Mouse (Mus musculus) cerebellum, adult 18-20 months (tissue): ENCODE measurements around the gene Ear2.
"Not testable (repeated sequence)": the region's sequence is repeated elsewhere in the genome, so short reads cannot be mapped to it uniquely, and the experiment has no call there.

Source experiments
- DNase-seq, 2 experiments: peaks; one replicate each; pipeline ENCODE4 v3.0.0; 2021

Gene Ear2

DNA sequence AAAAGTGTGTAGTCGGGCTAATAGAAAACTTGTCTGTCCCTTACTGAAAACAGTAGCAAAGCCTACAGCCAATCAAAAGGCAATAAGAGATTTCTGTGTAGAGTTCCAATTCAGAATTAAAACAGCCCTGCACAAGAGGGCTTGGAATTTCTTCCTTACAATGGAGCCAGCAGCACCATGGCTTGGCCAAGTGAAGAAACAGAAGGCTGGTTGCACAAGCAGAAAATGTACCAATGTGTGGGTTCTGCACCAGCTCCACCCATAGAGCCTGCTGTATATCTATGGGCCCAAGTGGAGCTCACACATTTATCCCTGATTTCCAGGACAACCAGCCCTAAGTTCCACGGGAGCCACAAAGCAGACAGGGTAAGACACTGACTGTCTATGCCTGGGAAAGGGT, at the start of gene Ear2:
TSS of gene Ear2 (plus strand) at position 301 of the 400 bp plus-strand sequence.
- not testable (repeated sequence) for DNase-seq

DNA sequence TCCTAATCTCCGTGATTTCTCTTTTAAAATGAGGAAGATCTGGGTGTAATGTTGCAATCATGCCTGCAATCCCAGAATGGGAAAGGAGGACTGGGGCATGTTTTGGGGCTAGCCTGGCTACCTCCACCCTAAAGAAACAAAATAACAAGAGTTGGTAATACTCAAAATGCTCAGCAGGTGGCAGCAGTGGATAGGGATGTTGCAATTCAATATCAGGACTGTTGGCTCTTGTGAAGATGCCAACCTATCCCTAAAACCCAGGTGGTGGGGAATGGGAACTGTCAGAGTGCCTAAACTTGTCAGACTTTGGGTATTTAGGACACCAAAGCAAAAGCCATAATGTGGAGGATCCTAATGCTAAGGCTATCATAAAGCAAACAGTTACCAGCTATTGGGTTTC, 34.6 kb upstream of the Ear2 start:
- not testable (repeated sequence) for DNase-seq

GRCm38 (mm10) chr14:44070595-44070994, 31.9 kb upstream of the Ear2 start:
- not testable (repeated sequence) for DNase-seq

DNA sequence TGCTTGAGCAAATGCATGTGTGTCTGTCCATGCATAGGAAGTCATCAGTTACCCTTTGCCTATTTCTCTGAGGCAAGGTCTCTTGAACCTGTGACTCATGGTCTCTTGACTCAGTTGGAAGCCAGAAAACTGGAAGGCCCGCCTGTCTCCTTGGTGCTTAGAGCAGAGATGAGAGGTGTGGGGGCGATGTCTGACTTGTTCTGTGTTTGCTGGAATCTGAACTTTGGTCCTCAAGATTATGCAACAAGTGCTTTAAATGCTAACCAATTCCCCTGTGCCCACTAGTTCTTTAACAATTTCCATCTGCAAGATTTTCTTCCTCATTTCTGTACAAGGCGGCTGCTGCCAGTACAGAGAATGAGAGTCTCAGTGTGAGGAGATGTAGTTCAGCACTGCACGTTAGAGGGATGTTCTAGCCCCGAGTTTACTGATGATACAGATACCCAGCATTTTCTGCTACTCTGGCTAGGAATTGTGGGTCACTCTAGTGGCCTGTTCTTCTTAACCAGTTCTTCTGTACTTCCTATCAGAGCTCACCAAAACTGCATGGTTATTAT, 24.6 kb upstream of the Ear2 start:
- DNase-seq = not testable (repeated sequence)

GRCm38 (mm10) chr14:44086588-44086987, 15.9 kb upstream of the Ear2 start:
- not testable (repeated sequence) for DNase-seq

DNA sequence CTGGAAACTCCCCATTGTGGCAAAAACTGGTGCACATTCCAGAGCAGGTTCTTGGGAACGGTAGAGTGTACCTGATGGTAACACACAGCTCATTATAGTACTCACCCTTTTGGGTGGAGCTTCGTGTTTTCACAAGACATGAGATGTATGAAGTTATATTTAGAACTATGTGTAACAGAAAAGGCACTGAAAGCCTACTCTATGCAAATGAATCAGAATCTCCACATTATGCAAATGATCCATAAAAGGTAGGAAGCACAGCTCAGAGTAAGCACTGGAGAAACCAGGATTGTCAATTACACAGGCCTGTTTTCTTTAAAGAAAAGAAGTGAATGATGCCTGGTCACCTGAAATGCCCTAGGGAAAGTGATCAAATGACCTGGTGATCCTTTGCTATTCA, 14.9 kb upstream of the Ear2 start:
- DNase-seq = not testable (repeated sequence)

DNA sequence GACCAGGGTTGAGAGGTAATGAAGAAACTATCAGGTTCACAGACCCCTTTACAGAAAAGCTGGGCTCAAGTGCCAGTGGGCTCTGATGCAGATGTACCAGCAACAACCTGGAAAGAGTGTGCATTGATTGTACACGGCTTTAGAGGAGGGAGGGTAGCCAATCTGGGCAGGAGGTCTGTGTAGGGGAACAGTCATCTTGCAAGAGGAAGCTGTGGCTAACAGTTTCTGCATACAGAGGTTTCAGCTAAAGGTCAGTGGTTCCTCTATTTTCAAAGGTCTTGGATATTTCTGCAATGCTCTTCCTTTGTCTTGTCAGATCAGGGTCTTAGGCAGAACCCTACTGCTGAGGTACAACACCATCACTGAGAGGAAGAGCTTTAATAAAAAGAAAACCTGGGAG, 10.9 kb upstream of the Ear2 start:
- not testable (repeated sequence) for DNase-seq

GRCm38 (mm10) chr14:44094445-44094844, 8.0 kb upstream of the Ear2 start:
- not testable (repeated sequence) for DNase-seq

DNA sequence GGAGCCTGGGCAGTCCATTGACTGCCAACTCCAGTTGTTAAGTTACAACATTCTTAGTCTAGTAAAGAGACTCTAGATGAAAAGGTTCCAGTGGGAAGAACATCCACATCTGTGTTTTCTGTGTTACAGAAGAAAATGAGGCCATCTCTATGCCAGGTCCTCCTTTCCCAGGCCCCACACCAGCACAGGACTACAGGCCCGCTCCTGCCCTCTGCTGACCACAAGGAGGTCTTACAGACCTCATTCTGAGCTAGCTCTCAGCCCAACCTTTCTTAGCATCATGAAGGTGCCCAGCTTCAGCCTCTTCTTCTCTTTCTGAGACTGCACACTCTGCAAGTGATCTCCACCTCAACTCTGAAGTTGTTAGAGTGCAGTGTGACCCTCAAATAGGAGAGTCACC, 2.4 kb upstream of the Ear2 start:
- not testable (repeated sequence) for DNase-seq

DNA sequence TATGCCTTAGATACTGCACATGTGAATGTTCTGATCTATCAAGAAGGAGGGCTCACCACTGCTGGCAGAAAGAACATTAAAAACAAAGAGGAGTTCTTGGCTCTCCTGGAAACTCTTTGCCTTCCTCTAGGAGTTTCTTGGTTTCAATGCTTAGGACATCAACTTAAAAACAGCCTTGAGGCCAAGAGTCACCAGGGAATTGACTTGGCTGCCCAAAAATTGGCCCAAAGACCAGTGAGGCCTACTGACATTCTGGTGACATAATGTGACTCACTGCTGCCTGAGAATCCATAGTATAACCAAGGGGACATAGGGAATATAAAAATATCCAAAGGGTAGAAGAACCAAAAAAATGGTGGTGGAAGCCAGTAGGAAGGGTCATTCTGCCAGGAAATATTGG, 8.5 kb downstream of the Ear2 start:
- no peak for DNase-seq

DNA sequence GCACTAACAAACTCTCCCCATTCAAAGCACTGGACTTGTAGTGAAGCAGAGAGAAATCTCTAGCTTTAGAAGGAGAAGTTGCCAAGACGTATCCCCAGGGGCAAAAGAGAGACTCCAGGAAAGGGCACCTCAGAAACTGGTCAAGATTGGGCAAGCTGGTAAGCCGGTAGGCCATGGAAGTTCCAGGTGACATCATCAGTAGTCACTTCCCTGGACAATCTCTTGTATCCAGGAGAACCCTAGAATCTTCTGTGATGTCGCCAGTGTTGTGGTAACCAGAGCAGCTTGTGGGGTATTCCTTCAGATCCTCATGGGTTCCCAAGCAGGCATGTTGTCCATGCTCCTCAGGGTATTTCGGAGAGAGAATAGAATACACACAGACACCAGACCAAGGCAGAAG, 21.1 kb downstream of the Ear2 start, which contains the start of gene Gm3327:
TSS of gene Gm3327 (plus strand) at position 301 of the 400 bp plus-strand sequence.
- not testable (repeated sequence) for DNase-seq
